Mouse (Mus musculus) adrenal gland, adult 18-20 months (tissue): ENCODE data around the gene Actr10. TPM values are rescaled to one million over a fixed set of nuclear protein-coding genes. Genes with fewer than 3 reads are reported as not detected.

Experiments used
- DNase-seq, 2 experiments: peaks; one replicate each; pipeline ENCODE4 v3.0.0; 2021 to 2022; ENCODE audit warnings: low spot score in 2 of 2
- long read RNA-seq, 2 experiments: library from polyadenylated mRNA; stranded (forward); transcript quantifications; one replicate each; pipeline ENCODE4 v2.0.0; 2021
- total RNA-seq, 2 experiments: library from RNA; stranded (reverse); gene quantifications; 1 replicate in 1 of 2; 2 replicates in 1 of 2; pipeline ENCODE4 v1.2.3; 2021

Actr10 gene
- total RNA-seq = 100 to 1,000 TPM; 173 to 207 TPM
- long read RNA-seq, experiment 1, full-length matches to known transcripts = 27 of 31 reads
- long read RNA-seq, experiment 1, partial matches to known transcripts = 1 of 31 reads
- long read RNA-seq, experiment 1, other reads (novel, unspliced or antisense) = 3 of 31 reads
- long read RNA-seq, experiment 2, full-length matches to known transcripts = 112 of 117 reads
- long read RNA-seq, experiment 2, partial matches to known transcripts = 5 of 117 reads
- long read RNA-seq, experiment 2, other reads (novel, unspliced or antisense) = 0 of 117 reads

GRCm38 (mm10) chr12:70937571-70938384 lies at the start of gene Actr10:
Actr10 (plus strand) TSS chr12:70937857.
- DNase-seq = peak; percentile 94

GRCm38 (mm10) chr12:70890405-70890804 lies 47.3 kb upstream of the Actr10 start:
- no peak for DNase-seq

GRCm38 (mm10) chr12:70890874-70891470 lies 46.7 kb upstream of the Actr10 start:
- no peak for DNase-seq

GRCm38 (mm10) chr12:70895275-70895674 lies 42.4 kb upstream of the Actr10 start:
- DNase-seq = no peak

GRCm38 (mm10) chr12:70896068-70896467 lies 41.6 kb upstream of the Actr10 start:
- DNase-seq = no peak

- no peak for DNase-seq
Observed at GRCm38 (mm10) chr12:70897434-70897833, 40.2 kb upstream of the Actr10 start.

- no peak for DNase-seq
Observed at GRCm38 (mm10) chr12:70898450-70898849, 39.2 kb upstream of the Actr10 start.

- DNase-seq = no peak
Observed at GRCm38 (mm10) chr12:70904471-70904870, 33.2 kb upstream of the Actr10 start.

- no peak for DNase-seq
Observed at GRCm38 (mm10) chr12:70906867-70907266, 30.8 kb upstream of the Actr10 start.

- DNase-seq = no peak
Observed at GRCm38 (mm10) chr12:70907651-70908050, 30.0 kb upstream of the Actr10 start.

- no peak for DNase-seq
Observed at GRCm38 (mm10) chr12:70908076-70908475, 29.6 kb upstream of the Actr10 start.

GRCm38 (mm10) chr12:70910241-70910720 lies 27.4 kb upstream of the Actr10 start:
- peak; percentile 75 to 79 for DNase-seq

GRCm38 (mm10) chr12:70911029-70911428 lies 26.6 kb upstream of the Actr10 start:
- peak; percentile 80 to 82 for DNase-seq

- no peak for DNase-seq
Observed at GRCm38 (mm10) chr12:70911676-70912379, 25.8 kb upstream of the Actr10 start.

- DNase-seq = peak; percentile 75 to 76
Observed at GRCm38 (mm10) chr12:70913429-70913828, 24.2 kb upstream of the Actr10 start.

- DNase-seq = no peak
Observed at GRCm38 (mm10) chr12:70914387-70914786, 23.3 kb upstream of the Actr10 start.

GRCm38 (mm10) chr12:70929781-70930180 lies 7.9 kb upstream of the Actr10 start:
- DNase-seq = no peak

GRCm38 (mm10) chr12:70937150-70937549 lies 507 bp upstream of the Actr10 start:
- no peak for DNase-seq

GRCm38 (mm10) chr12:70940806-70941205 lies 3.1 kb downstream of the Actr10 start:
- no peak for DNase-seq

- no peak for DNase-seq
Observed at GRCm38 (mm10) chr12:70944181-70944580, 6.5 kb downstream of the Actr10 start.

GRCm38 (mm10) chr12:70946585-70947256 lies 9.1 kb downstream of the Actr10 start:
- no peak for DNase-seq
